Mouse (Mus musculus) bone marrow, adult 2 months (tissue): ENCODE results near the gene Slc9b2. TPM values are rescaled to one million over a fixed set of nuclear protein-coding genes. Genes with fewer than 3 reads are reported as not detected.
A peak's percentile ranks its signal among the peaks of the same experiment; 100 is the strongest.

Experiments
- H3K27ac ChIP-seq: fragments of 200-500 bp; 2 replicates; pipeline ENCODE4 v1.5.1; 2012; ENCODE audit warnings: low read depth, mild to moderate bottlenecking, control low read depth, inconsistent platforms, low read length; ENCODE audit not compliant: control insufficient read depth, poor library complexity, insufficient read depth
- H3K4me1 ChIP-seq: fragments of 200-500 bp; 2 replicates; pipeline ENCODE4 v1.6.1; 2011; ENCODE audit warnings: low read length; ENCODE audit not compliant: control insufficient read depth, insufficient read depth
- H3K4me3 ChIP-seq: fragments of 200-500 bp; replicated peaks from 2 replicates; pipeline ENCODE3; 2011; ENCODE audit warnings: mild to moderate bottlenecking, low read depth, low read length, control low read depth; ENCODE audit not compliant: control insufficient read depth
- CTCF ChIP-seq: fragments of 200-500 bp; IDR thresholded peaks from 2 replicates; pipeline ENCODE4 v1.5.1; 2011; ENCODE audit warnings: low read length, control low read depth; ENCODE audit not compliant: control insufficient read depth, insufficient read depth
- POLR2A ChIP-seq: fragments of 200-500 bp; IDR thresholded peaks from 2 replicates; pipeline ENCODE4 v1.6.1; 2011; ENCODE audit warnings: low read depth, mild to moderate bottlenecking, control low read depth, low read length, borderline replicate concordance; ENCODE audit not compliant: control insufficient read depth
- WGBS: fragments of 180-500 bp; shearing (Covaris S2); methylation state at CpG from one replicate; pipeline ENCODE4 v1.1.7; 2018; 5-methylcytosine and 5-hydroxymethylcytosine counted together
- polyA plus RNA-seq: library from polyadenylated mRNA; stranded (reverse); fragments of >200 nt; gene quantifications from 2 replicates; pipeline ENCODE4 v1.2.4, GENCODE M21; 2011; ENCODE audit warnings: low replicate concordance; ENCODE audit not compliant: missing spikeins, insufficient read depth, insufficient read length

Gene Slc9b2
- polyA plus RNA-seq, 1 experiment, result not detected

DNA sequence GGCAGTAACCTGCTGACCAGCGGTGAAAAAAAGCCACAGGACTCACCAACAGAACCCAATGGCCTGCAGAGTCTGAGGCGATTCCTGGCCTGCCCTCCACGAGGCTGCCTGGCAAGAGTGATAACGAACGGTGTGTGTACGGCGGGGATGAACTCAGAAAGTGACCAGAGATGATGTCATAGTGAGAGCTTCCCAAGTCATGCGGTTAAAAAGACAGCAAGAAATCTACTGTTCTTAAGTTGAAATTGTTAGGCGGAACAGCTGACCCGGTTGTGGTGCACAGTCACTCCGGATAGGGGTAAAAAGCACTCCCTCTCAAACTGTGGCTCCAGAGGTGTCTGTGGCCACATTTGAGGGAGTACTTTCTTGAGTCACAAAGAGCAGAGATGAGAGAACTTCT, 10.8 kb downstream of the Slc9b2 start:
- no peaks in the 10 kb centered on the region for H3K4me1 ChIP-seq
- H3K27ac ChIP-seq, result no peak overlapping the region
- WGBS, result 81% methylated on average over 11 of the region's 11 CpGs
- no peak overlapping the region for H3K4me3 ChIP-seq
- TF ChIP-seq POLR2A (no peak), CTCF (no peak)

GRCm38 (mm10) chr3:135324354-135324753, 16.9 kb downstream of the Slc9b2 start:
- Histone ChIP-seq H3K4me1 (no peaks in the 10 kb centered on the region), H3K4me3 (no peak overlapping the region), H3K27ac (no peak overlapping the region)
- TF ChIP-seq CTCF, result no peak
- TF ChIP-seq POLR2A, result no peak
- WGBS, result 27% methylated on average over 6 of the region's 6 CpGs

DNA sequence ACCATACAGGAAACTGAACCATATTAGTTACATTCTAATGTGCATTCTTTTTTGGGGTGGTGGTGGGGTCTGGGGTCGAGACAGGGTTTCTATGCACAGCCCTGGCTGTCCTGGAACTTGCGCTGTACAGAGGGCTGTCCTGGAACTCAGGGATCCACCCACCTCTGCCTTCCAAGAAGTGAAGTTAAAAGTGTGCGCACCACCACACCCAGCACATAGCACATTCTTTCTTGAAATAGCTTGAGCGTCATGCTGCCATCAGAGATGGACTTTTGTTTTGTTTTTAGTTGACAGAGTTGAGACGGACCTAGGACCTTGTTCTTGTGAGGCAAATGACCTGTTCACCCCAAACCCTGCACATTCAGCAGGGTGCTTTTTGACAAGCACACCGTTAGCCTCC, 19.7 kb downstream of the Slc9b2 start:
- Histone ChIP-seq H3K4me1 (no peaks in the 10 kb centered on the region; the same call in 1 of the 2 replicates), H3K27ac (no peak overlapping the region), H3K4me3 (no peak overlapping the region)
- TF ChIP-seq POLR2A (no peak), CTCF (no peak)
- 85% methylated on average over 6 of the region's 6 CpGs for WGBS

GRCm38 (mm10) chr3:135327601-135328000, 20.1 kb downstream of the Slc9b2 start:
- no peak overlapping the region for H3K27ac ChIP-seq
- no peak overlapping the region for H3K4me3 ChIP-seq
- no peaks in the 10 kb centered on the region; the same call in 1 of the 2 replicates for H3K4me1 ChIP-seq
- TF ChIP-seq CTCF (peak; percentile 44; the same call in 1 of the 2 replicates), POLR2A (no peak)
- WGBS, result 62% methylated on average over 2 of the region's 2 CpGs

DNA sequence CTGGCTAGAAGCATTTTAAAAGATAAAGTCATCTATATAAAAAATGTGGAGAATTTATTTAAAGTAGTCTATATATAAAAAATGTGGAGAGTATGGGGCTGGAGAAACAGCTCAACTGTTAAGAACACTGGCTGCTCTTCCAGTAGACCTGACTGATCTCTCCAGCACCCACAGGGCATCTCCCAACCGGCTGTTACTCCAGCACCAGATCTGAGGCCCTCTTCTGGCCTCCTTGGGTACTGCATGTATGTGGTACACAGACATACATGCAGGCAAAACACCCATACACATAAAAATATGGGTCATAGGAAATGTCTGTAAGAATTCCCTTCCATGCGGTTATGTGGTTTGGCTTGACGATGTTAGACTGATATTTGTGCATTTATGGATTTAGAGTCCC, 21.1 kb downstream of the Slc9b2 start:
- 39% methylated on average over 3 of the region's 3 CpGs for WGBS
- Histone ChIP-seq H3K4me1 (no peaks in the 10 kb centered on the region; the same call in 1 of the 2 replicates), H3K4me3 (no peak overlapping the region), H3K27ac (no peak overlapping the region)
- TF ChIP-seq CTCF (peak; percentile 50), POLR2A (no peak)

GRCm38 (mm10) chr3:135332691-135333090, 25.2 kb downstream of the Slc9b2 start:
- Histone ChIP-seq H3K4me1 (no peaks in the 10 kb centered on the region; the same call in 1 of the 2 replicates), H3K4me3 (no peak overlapping the region), H3K27ac (no peak overlapping the region)
- no peak for TF ChIP-seq CTCF
- TF ChIP-seq POLR2A, result no peak

GRCm38 (mm10) chr3:135333763-135334162, 26.3 kb downstream of the Slc9b2 start:
- no peaks in the 10 kb centered on the region; the same call in 1 of the 2 replicates for H3K4me1 ChIP-seq
- TF ChIP-seq POLR2A (no peak), CTCF (no peak)
- no peak overlapping the region for H3K27ac ChIP-seq
- WGBS, result 67% methylated on average over 4 of the region's 4 CpGs
- no peak overlapping the region for H3K4me3 ChIP-seq

GRCm38 (mm10) chr3:135347739-135348264, 40.3 kb downstream of the Slc9b2 start, which contains the start of gene Slc9b1:
TSS of gene Slc9b1 (plus strand) at chr3:135348029.
- 83% methylated on average over 14 of the region's 14 CpGs for WGBS
- TF ChIP-seq CTCF, result no peak
- TF ChIP-seq POLR2A, result no peak
- Histone ChIP-seq H3K4me1 (no peaks in the 10 kb centered on the region), H3K27ac (no peak within 1 kb of the TSS), H3K4me3 (no peak within 1 kb of the TSS)

- Histone ChIP-seq H3K27ac (no peak overlapping the region), H3K4me1 (no peaks in the 10 kb centered on the region), H3K4me3 (no peak overlapping the region)
- TF ChIP-seq CTCF (no peak), POLR2A (no peak)
Measured at GRCm38 (mm10) chr3:135349022-135349421, 41.5 kb downstream of the Slc9b2 start.
